Mouse (Mus musculus): ENCODE data around the gene 5730409E04Rik. TPM values are rescaled to one million over a fixed set of nuclear protein-coding genes. Genes with fewer than 3 reads are reported as not detected.

The 5730409E04Rik gene
- total RNA-seq (2023), result 0.39 and 0.47 TPM in 2 replicates

DNA sequence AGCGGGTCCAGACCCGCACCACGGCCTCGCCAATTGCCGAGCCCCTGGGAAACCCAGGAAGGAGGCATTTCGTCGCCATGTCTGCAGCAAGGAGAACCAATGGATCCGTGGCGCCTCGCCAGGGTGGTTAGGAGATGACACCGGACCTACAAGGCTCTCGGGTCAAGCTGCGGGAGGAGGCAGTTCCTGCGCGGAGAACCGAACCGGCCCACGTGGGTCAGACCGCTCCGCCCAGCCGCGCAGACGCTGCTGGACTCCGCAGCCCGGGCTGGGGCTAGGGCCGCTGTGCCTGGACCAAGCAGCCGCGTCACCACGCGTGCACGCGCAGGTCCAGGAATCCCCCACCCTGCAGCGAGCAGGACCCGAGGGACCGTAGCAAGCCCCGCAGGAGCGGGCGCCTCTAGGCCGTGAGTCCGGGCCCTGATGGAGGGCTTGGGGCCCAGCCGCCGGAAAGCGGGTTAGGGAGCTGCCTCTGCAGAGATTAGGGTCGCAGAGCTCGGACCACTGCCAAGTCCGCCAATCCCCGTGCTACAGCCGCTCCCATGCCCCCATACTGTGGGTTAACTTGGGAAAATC lies at the start of gene 5730409E04Rik:
Gene 5730409E04Rik (plus strand): TSS at position 213 of the 576 bp plus-strand sequence.

Other genes with a start within 250 kb of the 5730409E04Rik start
- 6.9 and 8.6 TPM in 2 replicates for gene Ago3, start 180.3 kb upstream of the 5730409E04Rik start, total RNA-seq (2023)
- gene Ago1, start 141.2 kb upstream of the 5730409E04Rik start, total RNA-seq (2023), result 10.7 and 11.3 TPM in 2 replicates
- gene Ago4, start 76.3 kb upstream of the 5730409E04Rik start, total RNA-seq (2023), result 9.8 and 11.6 TPM in 2 replicates
- 29.5 and 44.7 TPM in 2 replicates for gene Clspn, start 52.9 kb upstream of the 5730409E04Rik start, total RNA-seq (2023)
- 69.3 and 73.7 TPM in 2 replicates for gene Psmb2, start 67.8 kb downstream of the 5730409E04Rik start, total RNA-seq (2023)
- gene Tfap2e, start 126.4 kb downstream of the 5730409E04Rik start, total RNA-seq (2023), result not detected in 2 replicates
- 13.2 and 16.6 TPM in 2 replicates for gene Ncdn, start 143.6 kb downstream of the 5730409E04Rik start, total RNA-seq (2023)
- 44.1 and 63.0 TPM in 2 replicates for gene AU040320, start 143.7 kb downstream of the 5730409E04Rik start, total RNA-seq (2023)

Data from neutrophil, adult 65 days (primary cell).